Mouse (Mus musculus) kidney, postnatal 36 days (tissue): ENCODE measurements around the gene Gm11756.
"Not testable (repeated sequence)": the region's sequence is repeated elsewhere in the genome, so short reads cannot be mapped to it uniquely, and the experiment has no call there.

Experiments used
- DNase-seq, 2 experiments: peaks; one replicate each; pipeline ENCODE4 v3.0.0; 2021 to 2022; ENCODE audit warnings: mixed read lengths in 2 of 2

The Gm11756 gene

GRCm38 (mm10) chr4:73920660-73921059, at the start of gene Gm11756:
Gm11756 (minus strand) TSS chr4:73920760.
- not testable (repeated sequence) for DNase-seq

DNA sequence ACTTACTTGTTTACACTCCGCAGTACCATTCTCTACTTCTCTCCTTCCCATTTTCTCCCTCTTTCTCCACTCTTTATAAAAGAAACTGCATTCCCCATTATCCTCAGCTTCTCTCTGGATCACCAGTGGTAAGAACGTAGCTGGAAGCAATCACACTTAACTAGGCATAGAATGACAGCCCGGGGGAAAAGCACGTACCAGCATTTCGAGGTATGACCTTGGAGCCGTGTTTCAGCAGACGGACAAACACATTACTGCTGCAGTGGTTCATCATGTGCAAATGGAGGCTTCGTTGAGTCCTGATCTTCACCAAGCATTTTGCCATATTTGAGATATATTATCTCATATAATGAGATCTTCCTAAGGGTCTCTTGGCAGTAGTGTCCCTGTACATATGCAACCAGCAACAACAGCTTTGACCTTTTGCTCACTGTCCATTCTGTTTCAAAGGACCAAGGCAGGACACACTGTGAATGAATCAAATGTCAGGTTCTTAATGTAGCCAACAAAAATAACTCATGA, 29.9 kb upstream of the Gm11756 start, which contains the start of gene 2310002L09Rik:
TSS of gene 2310002L09Rik (minus strand) at position 472 of the 522 bp plus-strand sequence.
- no peak for DNase-seq

DNA sequence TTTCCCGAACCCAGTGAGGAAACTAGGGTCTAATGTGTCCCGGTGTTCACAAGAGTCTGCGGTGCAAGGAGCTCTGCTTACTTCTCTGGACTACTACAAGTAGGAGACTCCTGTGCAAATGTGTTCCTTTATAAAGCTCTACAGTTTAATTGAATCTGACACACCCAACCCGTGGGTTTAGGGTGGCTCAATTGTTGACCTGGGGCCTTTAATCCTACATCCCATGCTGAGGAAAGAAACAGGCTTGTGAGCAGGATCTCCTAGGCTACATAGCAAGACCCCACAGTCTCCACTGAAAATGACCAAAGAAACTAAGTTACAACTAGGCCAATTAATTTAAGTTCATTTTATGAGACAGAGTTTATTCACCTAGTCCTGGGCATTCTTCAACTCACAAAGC, 14.7 kb downstream of the Gm11756 start, which contains the start of gene Gm13871:
TSS of gene Gm13871 (minus strand) at position 101 of the 400 bp plus-strand sequence.
- not testable (repeated sequence) for DNase-seq

DNA sequence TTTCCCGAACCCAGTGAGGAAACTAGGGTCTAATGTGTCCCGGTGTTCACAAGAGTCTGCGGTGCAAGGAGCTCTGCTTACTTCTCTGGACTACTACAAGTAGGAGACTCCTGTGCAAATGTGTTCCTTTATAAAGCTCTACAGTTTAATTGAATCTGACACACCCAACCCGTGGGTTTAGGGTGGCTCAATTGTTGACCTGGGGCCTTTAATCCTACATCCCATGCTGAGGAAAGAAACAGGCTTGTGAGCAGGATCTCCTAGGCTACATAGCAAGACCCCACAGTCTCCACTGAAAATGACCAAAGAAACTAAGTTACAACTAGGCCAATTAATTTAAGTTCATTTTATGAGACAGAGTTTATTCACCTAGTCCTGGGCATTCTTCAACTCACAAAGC, 29.5 kb downstream of the Gm11756 start, which contains the start of gene Gm11757:
TSS of gene Gm11757 (minus strand) at position 101 of the 400 bp plus-strand sequence.
- not testable (repeated sequence) for DNase-seq

- DNase-seq = not testable (repeated sequence)
Measured at GRCm38 (mm10) chr4:73876166-73876565, 44.4 kb downstream of the Gm11756 start, which contains the start of gene Gm11758. Gm11758 (minus strand) TSS chr4:73876266.
